Mouse (Mus musculus): Measurements from ENCODE around the gene Hhatl. TPM values are rescaled to one million over a fixed set of nuclear protein-coding genes. Genes with fewer than 3 reads are reported as not detected.

Gene Hhatl
- not detected for polyA plus RNA-seq (2014; fragmentation: Illumina TruSeq; extraction: RNeasy Lipid Tissue Mini Kit (QIAGEN cat#74804); ENCODE audit: low read depth, low replicate concordance)

GRCm38 (mm10) chr9:121791757-121792521 lies at the start of gene Hhatl:
Gene Hhatl, minus strand, starts transcription at chr9:121792507.

GRCm38 (mm10) chr9:121838829-121839621 lies 46.7 kb upstream of the Hhatl start, which contains the start of gene Ccdc13:
Gene Ccdc13, minus strand, starts transcription at chr9:121839461.

DNA sequence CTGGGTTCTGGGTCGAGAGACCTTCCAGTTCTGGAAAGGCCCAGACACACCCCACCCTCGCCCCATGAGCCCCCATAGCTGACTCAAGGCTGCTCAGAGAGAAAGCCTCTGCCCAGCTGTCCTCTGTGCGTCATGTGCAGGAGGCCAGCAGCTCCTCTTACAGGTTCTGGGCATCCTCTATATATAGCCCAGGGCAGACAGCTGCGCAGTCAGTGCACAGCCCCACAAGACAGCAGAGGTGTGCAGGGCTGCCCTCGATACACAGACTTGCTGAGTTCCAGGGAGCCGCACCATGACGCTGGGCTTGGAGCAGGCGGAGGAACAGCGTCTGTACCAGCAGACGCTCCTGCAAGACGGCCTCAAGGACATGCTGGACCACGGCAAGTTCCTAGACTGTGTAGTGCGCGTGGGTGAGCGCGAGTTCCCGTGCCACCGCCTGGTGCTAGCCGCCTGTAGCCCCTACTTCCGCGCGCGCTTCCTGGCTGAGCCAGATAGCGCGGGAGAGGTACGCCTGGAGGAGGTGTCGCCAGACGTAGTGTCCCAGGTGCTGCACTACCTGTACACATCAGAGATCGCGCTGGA lies 14.7 kb downstream of the Hhatl start, which contains the start of gene Klhl40:
Gene Klhl40, plus strand, starts transcription at position 124 of the 582 bp plus-strand sequence.

DNA sequence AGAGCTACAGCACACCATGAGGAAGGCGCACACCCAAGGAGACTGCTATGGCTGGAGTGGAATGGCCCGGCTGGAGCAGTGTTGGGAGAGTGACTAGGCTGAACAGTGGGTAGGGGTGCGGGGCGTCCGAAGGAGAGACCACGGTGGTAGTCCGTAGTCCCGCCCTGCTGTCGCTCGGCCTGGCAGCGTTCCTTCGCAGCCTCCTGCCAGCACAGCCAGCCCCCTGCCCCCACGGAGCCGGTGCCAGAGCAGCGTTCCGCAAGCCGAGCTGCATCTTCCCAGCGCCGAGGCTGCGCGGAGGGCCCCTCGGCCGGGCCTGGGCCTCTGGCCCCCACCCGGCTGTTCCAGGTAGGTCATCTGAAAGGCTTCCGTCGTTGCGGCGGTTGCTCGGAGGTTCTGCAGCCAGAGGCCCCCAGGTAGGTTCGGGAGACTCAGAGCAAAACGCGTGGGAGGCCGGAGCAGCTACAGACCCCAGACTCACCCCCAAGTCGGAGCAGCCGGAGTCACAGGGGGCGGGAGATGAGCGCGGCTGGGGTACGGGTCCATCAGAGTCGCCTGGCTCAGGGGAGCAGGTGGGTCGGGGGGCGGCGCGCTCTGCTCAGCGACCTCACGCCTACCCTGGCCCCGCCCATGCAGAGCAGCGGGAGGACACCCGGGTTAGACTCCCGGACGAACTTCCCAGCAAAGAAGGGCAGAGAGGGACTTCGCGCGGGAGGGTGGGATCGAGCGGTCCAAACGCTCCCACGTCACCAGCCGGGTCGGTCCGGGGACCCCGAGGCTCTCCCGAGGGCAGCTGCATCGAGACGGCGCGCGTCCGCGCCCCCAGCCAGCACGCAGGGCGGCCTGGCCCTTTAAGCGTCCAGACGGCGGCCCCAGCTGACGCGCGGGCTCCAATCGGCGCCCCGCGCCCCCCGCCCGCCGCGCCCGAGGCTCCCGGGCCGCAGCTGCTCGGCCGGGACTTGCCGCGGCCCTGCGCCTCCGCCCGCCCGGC lies 32.9 kb downstream of the Hhatl start, which contains the start of gene Zfp651:
Gene Zfp651, plus strand, starts transcription at position 240 of the 991 bp plus-strand sequence.

Other genes with a start within 250 kb of the Hhatl start
- not detected for gene Lyzl4, start 150.4 kb downstream of the Hhatl start, polyA plus RNA-seq (2014; fragmentation: Illumina TruSeq; extraction: RNeasy Lipid Tissue Mini Kit (QIAGEN cat#74804); ENCODE audit: low read depth, low replicate concordance)
- 37.1 TPM for gene Vipr1, start 149.8 kb downstream of the Hhatl start, polyA plus RNA-seq (2014; fragmentation: Illumina TruSeq; extraction: RNeasy Lipid Tissue Mini Kit (QIAGEN cat#74804); ENCODE audit: low read depth, low replicate concordance)
- gene Sec22c, start 87.0 kb downstream of the Hhatl start, polyA plus RNA-seq (2014; fragmentation: Illumina TruSeq; extraction: RNeasy Lipid Tissue Mini Kit (QIAGEN cat#74804); ENCODE audit: low read depth, low replicate concordance): 9.0 TPM
- gene Ss18l2, start 82.2 kb downstream of the Hhatl start, polyA plus RNA-seq (2014; fragmentation: Illumina TruSeq; extraction: RNeasy Lipid Tissue Mini Kit (QIAGEN cat#74804); ENCODE audit: low read depth, low replicate concordance): 42.2 TPM
- gene Nktr, start 73.3 kb downstream of the Hhatl start, polyA plus RNA-seq (2014; fragmentation: Illumina TruSeq; extraction: RNeasy Lipid Tissue Mini Kit (QIAGEN cat#74804); ENCODE audit: low read depth, low replicate concordance): 270 TPM
- gene Zfp651, start 33.2 kb downstream of the Hhatl start, polyA plus RNA-seq (2014; fragmentation: Illumina TruSeq; extraction: RNeasy Lipid Tissue Mini Kit (QIAGEN cat#74804); ENCODE audit: low read depth, low replicate concordance): 0.44 TPM
- gene Klhl40, start 14.9 kb downstream of the Hhatl start, polyA plus RNA-seq (2014; fragmentation: Illumina TruSeq; extraction: RNeasy Lipid Tissue Mini Kit (QIAGEN cat#74804); ENCODE audit: low read depth, low replicate concordance): not detected
- gene Ccdc13, start 47.0 kb upstream of the Hhatl start, polyA plus RNA-seq (2014; fragmentation: Illumina TruSeq; extraction: RNeasy Lipid Tissue Mini Kit (QIAGEN cat#74804); ENCODE audit: low read depth, low replicate concordance): not detected
- 174 TPM for gene Higd1a, start 65.9 kb upstream of the Hhatl start, polyA plus RNA-seq (2014; fragmentation: Illumina TruSeq; extraction: RNeasy Lipid Tissue Mini Kit (QIAGEN cat#74804); ENCODE audit: low read depth, low replicate concordance)
- gene Ackr2, start 105.8 kb upstream of the Hhatl start, polyA plus RNA-seq (2014; fragmentation: Illumina TruSeq; extraction: RNeasy Lipid Tissue Mini Kit (QIAGEN cat#74804); ENCODE audit: low read depth, low replicate concordance): 1.5 TPM
- not detected for gene Cyp8b1, start 123.8 kb upstream of the Hhatl start, polyA plus RNA-seq (2014; fragmentation: Illumina TruSeq; extraction: RNeasy Lipid Tissue Mini Kit (QIAGEN cat#74804); ENCODE audit: low read depth, low replicate concordance)
- gene Fam198a, start 158.5 kb upstream of the Hhatl start, polyA plus RNA-seq (2014; fragmentation: Illumina TruSeq; extraction: RNeasy Lipid Tissue Mini Kit (QIAGEN cat#74804); ENCODE audit: low read depth, low replicate concordance): 0.50 TPM
- not detected for gene Pomgnt2, start 204.6 kb upstream of the Hhatl start, polyA plus RNA-seq (2014; fragmentation: Illumina TruSeq; extraction: RNeasy Lipid Tissue Mini Kit (QIAGEN cat#74804); ENCODE audit: low read depth, low replicate concordance)

Data from sigmoid colon, adult 10 weeks (tissue).